Mouse (Mus musculus) ZHBTc4 (cell line): ENCODE measurements at regions not wholly inside any gene's neighbourhood (a gene's known extent, or its start where the extent isn't known, plus 50 kb on each side); places are given as distances from the start of the nearest gene placed in this dataset.

ENCODE experiments used
- DNase-seq: peaks from one replicate; pipeline ENCODE4 v3.0.0-alpha.2; 2011; ENCODE audit warnings: low read depth, low spot score

- DNase-seq = no peak
These were observed 323.9 kb upstream of the Trib2 start for GRCm38 (mm10) chr12:16140511-16141110.

GRCm38 (mm10) chr12:16139152-16139551 is 322.4 kb upstream of the Trib2 start:
- DNase-seq = no peak

GRCm38 (mm10) chr12:16137801-16138200 is 321.1 kb upstream of the Trib2 start:
- DNase-seq = no peak

GRCm38 (mm10) chr12:16136214-16136671 is 319.5 kb upstream of the Trib2 start:
- peak; percentile 86 for DNase-seq

- no peak for DNase-seq
These were observed 319.0 kb upstream of the Trib2 start for GRCm38 (mm10) chr12:16135602-16136213.

GRCm38 (mm10) chr12:16134446-16134845 is 317.7 kb upstream of the Trib2 start:
- no peak for DNase-seq

- no peak for DNase-seq
These were observed 316.5 kb upstream of the Trib2 start for GRCm38 (mm10) chr12:16133253-16133652.

- peak; percentile 16 for DNase-seq
These were observed 315.0 kb upstream of the Trib2 start for GRCm38 (mm10) chr12:16131740-16132077.

- DNase-seq = no peak
These were observed 314.5 kb upstream of the Trib2 start for GRCm38 (mm10) chr12:16131028-16131739.

GRCm38 (mm10) chr12:16130605-16131004 is 313.9 kb upstream of the Trib2 start:
- no peak for DNase-seq

GRCm38 (mm10) chr12:16129923-16130322 is 313.2 kb upstream of the Trib2 start:
- DNase-seq = no peak

- no peak for DNase-seq
These were observed 312.5 kb upstream of the Trib2 start for GRCm38 (mm10) chr12:16129243-16129642.

GRCm38 (mm10) chr12:16124906-16125305 is 308.2 kb upstream of the Trib2 start:
- no peak for DNase-seq

GRCm38 (mm10) chr12:16122353-16123127 is 305.8 kb upstream of the Trib2 start:
- no peak for DNase-seq

GRCm38 (mm10) chr12:16121787-16122186 is 305.1 kb upstream of the Trib2 start:
- DNase-seq = no peak

- DNase-seq = no peak
These were observed 302.0 kb upstream of the Trib2 start for GRCm38 (mm10) chr12:16118710-16119109.

GRCm38 (mm10) chr12:16106946-16107345 is 290.2 kb upstream of the Trib2 start:
- DNase-seq = no peak

GRCm38 (mm10) chr12:16098840-16099239 is 282.1 kb upstream of the Trib2 start:
- DNase-seq = no peak

GRCm38 (mm10) chr12:16092643-16093042 is 275.9 kb upstream of the Trib2 start:
- no peak for DNase-seq

- peak; percentile 5 for DNase-seq
These were observed 274.6 kb upstream of the Trib2 start for GRCm38 (mm10) chr12:16091336-16091735.

GRCm38 (mm10) chr12:16083176-16083575 is 266.5 kb upstream of the Trib2 start:
- no peak for DNase-seq

- no peak for DNase-seq
These were observed 260.5 kb upstream of the Trib2 start for GRCm38 (mm10) chr12:16077215-16077614.
